Mouse (Mus musculus): ENCODE measurements at regions not wholly inside any gene's neighbourhood (a gene's known extent, or its start where the extent isn't known, plus 50 kb on each side); places are given as distances from the start of the nearest gene placed in this dataset.
"Not testable (repeated sequence)": the region's sequence is repeated elsewhere in the genome, so short reads cannot be mapped to it uniquely, and the experiment has no call there.

GRCm38 (mm10) chr12:29395401-29395982, 132.7 kb upstream of the Myt1l start:
- peak; percentile 80 for DNase-seq

- no peak for DNase-seq
These were observed 123.8 kb upstream of the Myt1l start for GRCm38 (mm10) chr12:29404434-29404833.

GRCm38 (mm10) chr12:29409336-29410055, 118.7 kb upstream of the Myt1l start:
- DNase-seq: peak; percentile 68

- DNase-seq: peak; percentile 63
These were observed 94.2 kb upstream of the Myt1l start for GRCm38 (mm10) chr12:29433936-29434335.

GRCm38 (mm10) chr12:29439343-29440019, 88.7 kb upstream of the Myt1l start:
- DNase-seq: no peak

GRCm38 (mm10) chr12:29465201-29465600, 63.0 kb upstream of the Myt1l start:
- DNase-seq: not testable (repeated sequence)

Data from heart, adult 11 months (tissue).